Mouse (Mus musculus) cerebellum, adult (tissue): Measurements from ENCODE around the gene Hes7.

ENCODE experiments used
- ATAC-seq: cut with Nextera tagmentation; 2 replicates; pipeline ENCODE4 v1.9.2; 2017; ENCODE audit warnings: mild to moderate bottlenecking, moderate library complexity, mixed read lengths; ENCODE audit not compliant: insufficient number of reproducible peaks, low FRiP score, low TSS enrichment

Hes7 gene

DNA sequence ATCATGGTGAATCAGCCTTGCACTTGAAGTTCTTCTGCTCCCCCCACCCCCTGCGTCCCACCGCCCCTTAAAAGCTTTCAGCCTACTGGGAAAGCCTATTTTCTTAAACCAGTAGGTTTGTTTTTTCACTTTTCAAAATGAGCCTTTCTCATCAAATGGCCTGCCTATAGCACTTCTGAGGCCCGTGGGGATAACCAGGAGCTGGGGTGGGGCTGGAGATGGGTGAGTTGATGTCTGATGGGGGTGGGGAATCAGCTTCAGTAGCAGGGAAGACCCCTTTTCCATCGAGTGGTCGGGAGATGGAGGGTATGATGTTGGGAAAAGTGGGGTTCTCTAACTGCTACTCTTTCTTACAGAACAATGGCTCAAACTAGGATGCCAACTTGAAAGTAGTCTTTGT lies 3.4 kb upstream of the Hes7 start:
- no peak for ATAC-seq

DNA sequence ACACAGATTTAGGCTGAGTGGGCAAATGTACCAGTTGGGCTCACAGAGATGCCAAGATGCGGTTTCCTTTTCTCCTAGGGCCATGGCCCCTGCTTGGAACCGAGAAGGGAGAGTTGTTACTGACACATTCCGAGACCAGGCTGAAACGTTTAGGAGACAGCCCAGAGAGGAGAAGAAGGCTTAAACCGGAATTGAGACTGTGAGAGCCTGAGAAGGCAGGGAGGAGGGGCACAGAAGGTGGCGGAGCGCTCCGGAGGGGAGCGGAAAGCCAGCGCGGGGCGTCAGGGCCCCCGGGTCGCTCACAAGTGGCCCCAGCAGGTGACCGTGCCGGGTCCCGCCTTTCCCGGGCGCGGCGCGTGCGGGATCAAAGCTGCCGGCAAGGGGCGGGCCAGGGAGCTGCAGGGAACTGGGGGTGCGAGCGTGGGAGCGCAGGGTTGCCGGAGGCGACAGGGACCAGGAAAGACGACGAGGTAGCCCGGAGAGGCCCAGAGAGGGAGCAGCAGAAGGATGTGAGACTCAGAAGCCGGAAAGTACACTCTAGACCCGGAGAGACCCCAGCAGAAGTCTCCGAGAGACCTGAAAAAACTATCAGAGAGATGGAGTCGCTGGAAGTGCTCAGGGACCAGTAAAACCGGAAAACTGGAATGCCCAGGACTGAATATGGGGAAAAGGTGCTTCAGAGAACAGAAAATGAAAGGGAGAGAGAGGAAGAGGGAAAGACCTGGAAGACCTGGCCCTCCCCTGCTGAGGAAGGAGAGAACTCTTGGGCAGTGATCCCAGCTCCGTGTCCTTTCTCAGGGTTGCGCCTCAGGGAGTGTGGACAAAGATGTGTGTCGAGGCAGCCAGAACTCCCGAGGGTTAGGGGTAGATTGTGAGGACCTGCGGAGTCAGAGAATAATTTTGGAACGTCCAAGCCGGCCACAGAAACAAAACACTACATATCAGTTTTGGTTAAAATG lies 2.2 kb upstream of the Hes7 start:
- ATAC-seq: peak; percentile 24; the same call in 1 of the 2 replicates

DNA sequence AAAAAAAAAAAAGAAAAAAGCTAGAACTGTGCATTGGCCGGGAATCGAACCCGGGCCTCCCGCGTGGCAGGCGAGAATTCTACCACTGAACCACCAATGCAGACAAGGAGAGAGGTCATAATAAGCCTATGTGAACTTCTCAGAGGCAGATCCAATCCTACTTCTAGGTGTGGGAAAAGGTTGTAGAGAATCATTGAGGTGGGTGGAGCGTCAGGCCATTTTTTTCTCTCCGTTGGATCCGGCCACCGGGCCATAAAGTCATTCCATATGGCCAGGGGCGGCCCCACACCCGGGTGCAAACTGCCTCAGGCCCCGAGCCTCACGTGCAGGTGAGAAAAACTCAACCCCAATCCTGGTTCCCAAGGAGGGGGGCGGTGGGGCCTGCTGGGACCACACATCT lies 1.4 kb upstream of the Hes7 start:
- ATAC-seq: no peak

DNA sequence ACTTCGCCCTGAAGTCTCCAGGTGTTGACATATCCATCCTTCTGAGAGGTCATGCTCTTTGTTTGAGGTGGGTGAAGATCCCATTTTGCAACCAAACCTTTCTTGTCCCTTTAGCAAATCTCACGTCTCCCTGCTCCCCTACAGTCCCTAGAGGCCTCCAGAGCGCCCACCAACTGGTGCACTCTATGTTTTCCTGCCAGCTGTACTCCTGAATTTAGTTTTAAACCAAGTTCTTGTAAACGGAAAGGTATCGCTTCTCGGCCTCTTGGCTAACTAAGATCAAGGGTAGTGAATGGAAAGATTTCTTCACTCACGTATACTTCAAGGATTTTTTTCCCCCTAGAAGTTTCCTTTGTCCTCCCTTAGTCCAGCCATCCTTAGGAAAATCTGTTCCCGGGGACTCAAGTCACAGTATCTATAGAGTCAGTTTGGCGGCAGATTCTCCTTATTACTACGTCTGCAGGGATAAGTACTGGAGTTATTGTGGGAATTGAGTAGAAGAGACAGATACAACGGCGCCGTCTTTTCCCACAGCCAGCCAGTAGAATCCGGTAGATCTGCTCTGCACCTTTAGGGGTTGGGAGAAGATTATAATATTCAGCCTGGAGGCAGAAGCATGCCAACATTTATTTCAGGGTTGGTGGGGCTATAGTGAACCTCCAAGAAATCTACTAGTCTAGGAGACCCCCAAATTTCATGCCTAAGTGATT lies 603 bp upstream of the Hes7 start:
- ATAC-seq: no peak

DNA sequence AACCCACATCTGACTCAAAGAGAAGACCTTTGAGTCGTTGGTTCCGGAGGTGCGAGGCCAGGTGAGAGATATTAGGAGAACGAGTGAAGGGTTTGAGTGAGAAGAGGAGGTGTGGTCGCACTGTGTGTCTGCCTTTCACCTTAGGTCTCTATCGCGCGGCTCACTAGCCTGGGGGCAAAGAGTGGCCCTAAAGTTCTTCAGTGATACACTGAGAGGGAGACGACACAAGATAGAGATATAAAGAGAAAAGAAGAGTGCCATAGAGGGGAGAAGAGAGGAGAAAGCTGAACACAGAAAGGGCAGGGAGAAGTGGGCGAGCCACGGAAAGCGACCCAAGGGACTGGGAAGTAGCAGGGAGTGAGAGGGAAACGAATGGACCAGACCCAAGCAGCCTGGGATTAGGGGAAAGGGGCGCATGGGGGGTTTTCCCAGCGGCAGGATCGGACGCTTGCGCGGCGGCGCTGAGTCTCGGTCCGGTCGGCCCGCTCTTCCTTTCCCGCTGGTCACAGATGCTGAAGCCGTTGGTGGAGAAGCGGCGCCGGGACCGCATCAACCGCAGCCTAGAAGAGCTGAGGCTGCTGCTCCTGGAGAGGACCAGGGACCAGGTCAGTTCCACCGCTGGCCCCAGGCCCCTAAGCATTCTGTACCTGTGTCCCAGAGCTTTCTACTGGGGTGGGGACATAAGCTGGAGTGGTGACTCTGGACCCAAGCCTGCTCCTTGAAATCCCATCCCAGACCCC lies 967 bp downstream of the Hes7 start:
- ATAC-seq: no peak

DNA sequence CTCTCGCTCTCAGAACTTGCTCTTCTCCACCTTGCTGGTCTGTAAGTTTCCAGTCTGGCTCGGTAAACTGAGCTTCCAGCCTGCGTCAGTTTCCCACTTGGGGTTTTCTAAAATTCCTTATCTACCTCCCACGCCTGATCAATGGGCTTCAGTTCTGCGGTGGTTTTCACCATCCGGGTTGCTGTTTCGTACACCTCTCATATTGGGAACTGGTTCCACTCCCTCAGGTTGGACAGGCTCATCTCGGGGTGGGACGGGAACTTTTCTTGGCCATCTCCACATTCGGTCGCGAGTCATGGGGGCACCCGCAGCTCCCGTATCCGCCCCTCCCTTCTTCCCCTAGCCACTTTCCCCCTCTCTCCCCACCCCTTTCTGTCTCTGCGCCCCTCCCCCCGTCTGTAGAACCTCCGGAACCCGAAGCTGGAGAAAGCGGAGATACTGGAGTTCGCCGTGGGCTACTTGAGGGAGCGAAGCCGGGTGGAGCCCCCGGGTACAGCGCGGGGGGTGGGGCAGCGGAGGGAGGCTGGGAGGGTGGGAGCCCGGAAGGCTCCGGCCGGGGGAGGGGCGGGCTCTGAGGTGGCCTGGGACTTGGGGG lies 1.6 kb downstream of the Hes7 start:
- ATAC-seq: no peak

DNA sequence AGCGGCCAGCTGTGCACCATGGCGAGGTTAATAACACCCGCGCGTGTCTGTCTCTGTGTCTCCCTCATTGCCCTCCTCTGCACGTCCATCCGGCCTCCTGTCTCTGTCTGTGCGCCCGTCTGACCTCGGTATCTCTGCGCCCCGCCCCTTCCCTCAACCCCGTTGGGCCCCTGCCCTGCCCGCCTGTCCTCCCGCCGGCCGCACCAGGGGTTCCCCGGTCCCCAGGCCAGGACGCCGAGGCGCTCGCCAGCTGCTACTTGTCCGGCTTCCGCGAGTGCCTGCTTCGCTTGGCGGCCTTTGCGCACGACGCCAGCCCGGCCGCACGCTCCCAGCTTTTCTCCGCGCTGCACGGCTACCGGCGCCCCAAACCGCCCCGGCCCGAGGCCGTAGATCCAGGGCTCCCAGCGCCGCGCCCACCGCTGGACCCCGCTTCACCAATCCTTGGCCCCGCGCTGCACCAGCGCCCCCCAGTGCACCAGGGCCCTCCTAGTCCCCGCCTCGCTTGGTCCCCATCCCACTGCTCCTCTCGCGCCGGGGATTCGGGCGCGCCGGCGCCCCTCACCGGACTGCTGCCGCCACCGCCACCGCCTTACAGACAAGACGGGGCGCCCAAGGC lies 2.2 kb downstream of the Hes7 start, which contains the start of gene 9130213A22Rik:
TSS of gene 9130213A22Rik (minus strand) at position 254 of the 616 bp plus-strand sequence.
- ATAC-seq: no peak

DNA sequence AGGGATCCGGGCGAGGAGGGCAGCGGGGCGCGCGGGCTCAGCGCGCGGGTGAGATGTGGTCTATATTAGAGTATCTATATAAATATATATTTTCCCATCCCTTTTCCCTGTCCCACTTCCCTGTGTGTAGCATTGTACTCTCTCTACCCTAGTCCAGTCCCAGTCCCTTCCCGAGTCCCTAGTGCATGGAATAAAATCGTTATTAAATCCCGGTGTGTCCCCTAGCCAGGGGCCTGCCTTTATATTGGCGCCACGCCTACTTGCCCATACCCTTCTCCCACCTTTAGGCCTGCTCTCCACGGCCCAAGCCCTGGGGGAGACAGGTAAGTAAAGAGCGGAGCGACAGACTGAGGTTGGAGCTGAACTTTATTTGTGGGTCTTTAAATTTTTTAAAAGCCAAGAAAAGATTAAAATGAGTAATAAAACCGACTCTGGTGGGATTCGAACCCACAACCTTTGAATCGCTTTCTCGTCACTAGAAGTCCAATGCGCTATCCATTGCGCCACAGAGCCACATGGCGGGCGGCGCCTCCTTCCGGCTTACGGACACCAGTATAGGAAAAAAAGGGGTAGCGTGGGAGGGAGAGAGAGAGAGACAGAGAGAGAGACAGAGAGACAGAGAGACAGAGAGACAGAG lies 3.0 kb downstream of the Hes7 start:
- no peak for ATAC-seq

DNA sequence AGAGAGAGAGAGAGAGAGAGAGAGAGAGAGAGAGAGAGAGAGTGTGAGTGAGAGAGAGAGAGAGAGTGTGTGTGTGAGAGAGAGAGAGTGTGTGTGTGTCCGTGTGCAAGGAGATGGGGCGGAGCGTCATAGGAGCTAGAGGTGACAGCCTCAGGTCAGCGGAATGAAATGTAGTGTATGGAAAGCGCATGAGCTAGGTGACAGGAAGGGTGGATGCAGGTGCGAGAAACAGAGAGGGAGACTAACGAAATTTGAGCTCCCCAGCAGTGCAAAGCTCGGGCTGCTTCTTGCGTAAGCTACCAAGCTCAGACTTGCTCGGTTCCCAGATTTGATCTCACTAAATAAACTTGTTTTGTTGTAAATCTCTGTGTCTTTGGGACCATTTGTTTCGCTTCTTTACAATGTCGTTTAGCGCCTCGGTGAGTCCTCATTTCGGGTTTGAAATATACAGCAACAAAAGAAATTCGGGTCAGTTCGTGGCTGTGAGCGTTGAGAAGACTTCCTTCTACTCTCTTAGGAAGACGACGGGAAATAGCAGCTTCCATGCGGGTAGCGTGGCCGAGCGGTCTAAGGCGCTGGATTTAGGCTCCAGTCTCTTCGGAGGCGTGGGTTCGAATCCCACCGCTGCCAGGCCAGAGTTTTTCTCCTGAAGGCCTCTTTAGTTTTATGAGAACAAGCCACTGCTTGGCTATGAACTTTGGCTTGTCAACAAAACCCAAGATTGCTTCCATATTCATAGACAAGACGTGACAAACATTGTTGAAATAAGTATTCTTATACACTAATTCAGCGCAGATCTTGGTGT lies 3.7 kb downstream of the Hes7 start:
- no peak for ATAC-seq

DNA sequence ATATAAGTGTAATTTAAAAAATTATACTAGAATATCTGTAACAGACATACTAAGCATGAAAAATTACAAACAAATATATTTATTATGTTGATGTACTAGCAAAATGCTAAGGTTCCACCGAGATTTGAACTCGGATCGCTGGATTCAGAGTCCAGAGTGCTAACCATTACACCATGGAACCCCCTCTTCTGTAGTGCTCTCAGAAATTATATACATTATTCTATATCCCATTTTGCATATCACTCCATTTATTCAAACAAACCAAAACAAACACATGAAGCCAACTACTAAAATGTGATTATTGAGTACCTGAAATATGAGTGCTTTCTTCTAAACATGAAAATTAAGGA lies 4.3 kb downstream of the Hes7 start:
- ATAC-seq: no peak

DNA sequence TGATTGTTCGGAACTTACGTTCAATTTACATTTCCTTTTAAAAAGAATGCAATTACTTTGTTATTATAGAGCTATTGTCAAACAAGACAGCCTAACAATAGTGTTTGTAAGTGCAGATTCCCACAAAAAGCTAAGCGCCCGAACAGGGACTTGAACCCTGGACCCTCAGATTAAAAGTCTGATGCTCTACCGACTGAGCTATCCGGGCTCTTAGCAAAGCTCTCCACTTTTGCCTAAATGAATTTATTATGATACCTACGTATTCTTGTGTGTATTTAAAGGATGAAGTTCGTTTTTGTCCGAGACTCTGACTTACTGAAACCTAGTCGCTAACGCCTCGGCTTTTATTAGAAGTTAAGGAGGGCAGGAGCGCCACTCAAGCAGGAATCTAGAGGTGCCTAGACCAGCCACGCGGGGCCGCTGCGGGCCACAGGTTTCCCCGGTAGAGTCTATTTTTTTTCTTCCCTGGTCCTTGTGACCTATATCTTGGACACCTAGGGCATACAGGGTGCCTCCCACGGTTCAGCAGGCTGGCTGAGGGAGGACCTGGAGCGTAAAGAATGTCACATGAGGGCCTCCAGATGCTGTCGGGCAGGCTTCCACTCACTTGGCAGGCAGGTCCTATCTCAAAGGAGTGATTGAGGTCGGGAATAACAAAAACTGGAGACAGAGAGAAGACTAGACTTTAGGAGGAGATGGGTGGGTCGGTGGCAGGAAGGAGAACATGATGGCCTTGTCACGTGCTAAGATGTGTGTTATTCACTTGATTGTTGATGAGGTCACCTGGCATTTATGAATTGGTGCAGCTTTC lies 5.0 kb downstream of the Hes7 start:
- peak; percentile 43 for ATAC-seq

DNA sequence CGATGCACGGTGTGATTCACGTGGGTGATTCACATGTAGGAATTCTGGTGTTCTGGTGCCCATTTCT lies 5.5 kb downstream of the Hes7 start, which contains the start of gene Aloxe3:
TSS of gene Aloxe3 (plus strand) at position 45 of the 67 bp plus-strand sequence.
- ATAC-seq: no peak

DNA sequence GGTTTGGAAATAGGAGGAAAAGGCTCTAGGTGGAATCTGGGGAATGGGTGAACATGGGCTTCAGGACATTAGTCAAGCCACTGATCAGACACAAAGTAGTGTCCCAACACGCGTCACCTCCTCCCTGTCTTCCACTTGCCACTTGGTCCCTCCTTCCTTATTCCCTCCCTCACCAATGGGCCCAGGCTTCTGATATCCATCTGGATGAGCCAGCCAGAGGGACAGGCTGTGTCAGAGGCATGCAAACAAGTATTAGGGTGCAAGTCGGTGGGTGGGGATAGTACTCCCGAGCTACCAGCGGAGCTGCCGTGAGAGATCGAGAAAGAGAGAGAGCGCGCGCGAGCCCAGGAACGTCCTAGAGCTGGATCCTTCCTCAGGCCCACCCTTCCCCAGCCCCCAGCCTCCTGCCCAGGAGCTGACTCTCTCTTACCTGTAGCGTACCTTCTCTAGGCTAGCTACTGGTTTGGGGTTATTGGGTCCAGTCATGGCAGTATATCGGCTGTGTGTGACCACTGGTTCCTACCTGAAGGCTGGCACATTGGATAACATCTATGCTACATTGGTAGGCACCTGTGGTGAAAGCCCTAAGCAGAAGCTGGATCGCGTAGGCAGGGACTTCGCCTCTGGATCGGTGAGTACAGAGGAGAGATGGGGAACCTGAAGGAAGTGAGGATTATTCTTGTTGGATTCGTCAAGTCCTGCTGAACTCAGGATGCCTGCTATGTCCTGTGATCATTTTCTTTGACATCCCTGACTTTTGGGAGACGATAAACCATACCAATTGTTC lies 5.9 kb downstream of the Hes7 start:
- 0 out of 2 replicates have a peak, but pooled peaks have one; percentile 21 for ATAC-seq

DNA sequence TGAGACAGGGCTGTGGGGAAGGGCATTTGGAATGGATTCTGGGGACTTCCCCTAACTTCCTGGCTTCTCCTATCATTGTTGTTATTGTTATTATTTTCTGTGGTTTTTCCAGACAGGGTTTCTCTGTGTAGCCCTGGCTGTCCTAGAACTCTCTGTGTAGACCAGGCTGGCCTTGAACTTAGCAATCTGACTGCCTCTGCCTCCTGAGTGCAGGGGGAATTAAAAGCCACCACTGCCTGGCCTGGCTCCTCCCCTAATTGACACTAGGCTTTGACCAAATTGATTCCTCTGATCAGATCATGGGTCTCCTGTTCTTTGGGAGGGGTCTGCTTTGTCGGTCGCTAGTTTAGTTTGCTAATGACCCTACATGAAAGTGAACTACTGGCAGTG lies 6.5 kb downstream of the Hes7 start:
- ATAC-seq: no peak

DNA sequence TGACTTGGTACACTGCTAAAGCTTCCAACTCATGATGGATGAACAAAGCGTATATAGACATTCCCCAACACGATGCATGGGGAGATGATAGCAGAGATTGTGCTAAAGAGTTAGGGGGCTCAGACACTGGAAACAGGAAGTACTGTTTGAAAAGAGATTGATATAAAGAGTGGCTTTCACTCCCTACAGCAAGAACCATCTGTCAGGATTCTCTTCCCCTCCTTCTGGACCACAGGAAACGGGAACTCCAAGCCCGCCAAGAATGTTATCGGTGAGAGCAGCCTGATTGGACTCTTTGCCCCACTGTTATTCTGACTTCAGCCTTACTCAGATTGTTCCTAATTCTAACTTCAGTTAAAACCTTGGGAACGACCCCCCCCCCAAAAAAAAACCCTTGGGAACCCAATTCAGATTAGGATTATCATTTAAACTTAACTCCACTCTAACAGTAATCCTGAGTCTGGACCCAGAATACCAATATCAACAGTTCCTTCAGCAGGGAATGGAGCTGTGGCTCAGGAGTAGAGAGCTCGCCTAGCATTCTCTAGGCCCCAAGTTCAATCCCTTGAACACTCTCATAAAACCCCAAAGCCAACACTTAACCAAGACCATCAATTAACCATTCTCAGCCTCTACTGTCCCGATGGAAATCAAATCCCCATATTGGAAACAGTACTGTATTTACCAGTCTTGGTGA lies 8.4 kb downstream of the Hes7 start:
- no peak for ATAC-seq

DNA sequence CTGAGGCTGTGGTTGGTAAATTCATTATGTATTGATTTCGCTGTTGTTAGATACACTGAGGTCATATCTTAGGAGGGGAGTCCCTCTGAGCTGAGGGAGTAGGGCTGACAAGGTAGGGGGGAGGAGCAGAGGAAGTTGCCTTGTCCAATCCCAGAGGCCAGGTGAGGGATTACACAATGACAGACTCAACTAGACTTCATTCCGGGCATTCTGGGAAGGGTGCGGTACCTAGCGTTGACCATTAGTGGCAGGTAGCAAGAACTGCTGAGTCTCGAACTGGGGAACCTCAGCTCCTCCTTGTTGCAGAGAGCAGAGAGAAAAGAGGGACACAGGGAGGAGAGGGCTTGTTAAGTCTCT lies 13.3 kb downstream of the Hes7 start:
- ATAC-seq: no peak

DNA sequence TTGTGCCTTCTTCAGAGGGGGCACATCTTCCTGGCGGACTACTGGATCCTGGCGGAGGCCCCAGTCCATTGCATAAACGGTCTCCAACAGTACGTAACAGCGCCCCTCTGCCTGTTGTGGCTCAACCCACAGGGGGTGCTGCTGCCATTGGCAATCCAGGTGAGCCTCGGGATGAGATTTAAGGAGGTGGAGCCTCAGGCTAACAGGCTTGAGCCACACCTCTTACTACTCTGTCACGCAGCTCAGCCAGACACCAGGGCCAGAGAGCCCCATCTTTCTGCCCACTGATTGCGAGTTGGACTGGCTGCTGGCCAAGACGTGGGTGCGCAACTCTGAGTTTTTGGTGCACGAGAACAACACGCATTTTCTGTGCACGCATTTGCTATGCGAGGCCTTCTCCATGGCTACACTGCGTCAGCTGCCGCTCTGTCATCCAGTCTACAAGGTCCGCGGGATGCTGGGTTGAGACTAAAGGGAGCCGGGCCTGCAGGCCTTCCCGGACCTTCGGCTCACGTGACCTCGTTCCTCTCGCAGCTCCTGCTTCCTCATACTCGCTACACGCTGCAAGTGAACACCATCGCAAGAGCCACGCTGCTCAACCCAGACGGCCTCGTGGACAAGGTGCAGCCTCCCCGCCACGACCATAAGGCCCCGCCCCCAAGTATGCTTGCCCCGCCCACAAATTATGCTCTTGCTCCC lies 13.9 kb downstream of the Hes7 start:
- peak; percentile 65; the same call in 1 of the 2 replicates for ATAC-seq
